Mouse (Mus musculus) ovary, postnatal 36 days (tissue): Measurements from ENCODE around the gene Spg21.
A peak's percentile ranks its signal among the peaks of the same experiment; 100 is the strongest.

Experiments
- DNase-seq: peaks from one replicate; pipeline ENCODE4 v3.0.0; 2022; ENCODE audit warnings: low spot score, mixed read lengths

Gene Spg21

GRCm38 (mm10) chr9:65460732-65461442 lies at the start of gene Spg21:
Gene Spg21 (plus strand): TSS chr9:65460947.
- peak; percentile 98 for DNase-seq

- DNase-seq: no peak
Measured at GRCm38 (mm10) chr9:65411326-65411725, 49.4 kb upstream of the Spg21 start.

GRCm38 (mm10) chr9:65417738-65418137 lies 43.0 kb upstream of the Spg21 start:
- no peak for DNase-seq

- no peak for DNase-seq
Measured at GRCm38 (mm10) chr9:65419633-65420032, 41.1 kb upstream of the Spg21 start.

GRCm38 (mm10) chr9:65422760-65423501 lies 37.8 kb upstream of the Spg21 start, which contains the start of gene Slc51b:
Gene Slc51b (minus strand): TSS chr9:65422955.
- no peak for DNase-seq

GRCm38 (mm10) chr9:65424393-65424792 lies 36.4 kb upstream of the Spg21 start:
- no peak for DNase-seq

- DNase-seq: no peak
Measured at GRCm38 (mm10) chr9:65427511-65427910, 33.2 kb upstream of the Spg21 start.

- no peak for DNase-seq
Measured at GRCm38 (mm10) chr9:65428003-65428402, 32.7 kb upstream of the Spg21 start.

GRCm38 (mm10) chr9:65430401-65430800 lies 30.3 kb upstream of the Spg21 start:
- no peak for DNase-seq

GRCm38 (mm10) chr9:65430921-65431320 lies 29.8 kb upstream of the Spg21 start:
- no peak for DNase-seq

GRCm38 (mm10) chr9:65432236-65432635 lies 28.5 kb upstream of the Spg21 start:
- peak; percentile 73 for DNase-seq

- peak; percentile 43 for DNase-seq
Measured at GRCm38 (mm10) chr9:65434140-65434539, 26.6 kb upstream of the Spg21 start.

- no peak for DNase-seq
Measured at GRCm38 (mm10) chr9:65435211-65435610, 25.5 kb upstream of the Spg21 start.

GRCm38 (mm10) chr9:65435671-65436301 lies 25.0 kb upstream of the Spg21 start, which contains the start of gene Mtfmt:
Gene Mtfmt (plus strand): TSS chr9:65435782.
- peak; percentile 92 for DNase-seq

GRCm38 (mm10) chr9:65444692-65445091 lies 16.1 kb upstream of the Spg21 start:
- DNase-seq: no peak

GRCm38 (mm10) chr9:65447951-65448350 lies 12.8 kb upstream of the Spg21 start:
- no peak for DNase-seq

GRCm38 (mm10) chr9:65458975-65459374 lies 1.8 kb upstream of the Spg21 start:
- DNase-seq: no peak

GRCm38 (mm10) chr9:65460198-65460597 lies 549 bp upstream of the Spg21 start:
- no peak for DNase-seq

GRCm38 (mm10) chr9:65462544-65462943 lies 1.8 kb downstream of the Spg21 start:
- no peak for DNase-seq

GRCm38 (mm10) chr9:65464161-65464560 lies 3.4 kb downstream of the Spg21 start:
- peak; percentile 20 for DNase-seq

GRCm38 (mm10) chr9:65465241-65465640 lies 4.5 kb downstream of the Spg21 start:
- no peak for DNase-seq

GRCm38 (mm10) chr9:65467686-65468085 lies 6.9 kb downstream of the Spg21 start:
- no peak for DNase-seq

- DNase-seq: no peak
Measured at GRCm38 (mm10) chr9:65472769-65473168, 12.0 kb downstream of the Spg21 start.
